Mouse (Mus musculus): ENCODE results near the gene Fa2h. TPM values are rescaled to one million over a fixed set of nuclear protein-coding genes. Genes with fewer than 3 reads are reported as not detected.

Gene Fa2h
- polyA plus RNA-seq, 1 experiment = not detected

DNA sequence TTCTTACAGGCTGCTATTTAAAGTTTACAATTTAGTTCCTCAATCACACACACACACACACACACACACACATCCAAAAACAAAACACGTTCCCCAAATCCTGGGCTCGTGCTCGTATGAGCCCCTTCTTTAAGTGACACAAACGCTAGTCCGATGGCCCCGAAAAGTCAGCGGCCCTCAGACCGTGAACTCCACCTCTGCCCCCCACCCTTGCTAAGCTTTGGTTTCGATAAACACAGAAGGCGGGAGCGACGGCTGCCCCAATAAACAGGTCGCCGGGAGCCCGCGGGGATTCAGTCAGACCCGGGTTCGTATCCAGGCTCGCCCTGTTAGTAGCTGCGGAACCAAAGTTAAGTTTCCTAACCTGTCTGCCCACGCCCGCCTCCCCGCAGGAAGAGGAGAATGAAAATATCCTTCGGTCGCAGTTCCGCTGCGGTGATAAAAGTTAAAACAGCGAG lies 94.2 kb downstream of the Fa2h start:
- H3K27ac ChIP-seq (replicated peaks; ENCODE audit: low read depth, low read length) = peak overlapping the region; percentile 37; the same call in 1 of the 2 replicates
- H3K4me3 ChIP-seq (ENCODE audit: insufficient read depth, low read depth, low read length) = peak overlapping the region; percentile 92
- no peaks in the 10 kb centered on the region for H3K4me1 ChIP-seq (ENCODE audit: control insufficient read depth, insufficient read depth, insufficient read length, low read length)

GRCm38 (mm10) chr8:111298011-111298410 lies 95.6 kb downstream of the Fa2h start:
- no peak overlapping the region for H3K27ac ChIP-seq (replicated peaks; ENCODE audit: low read depth, low read length)
- no peaks in the 10 kb centered on the region for H3K4me1 ChIP-seq (ENCODE audit: control insufficient read depth, insufficient read depth, insufficient read length, low read length)
- H3K4me3 ChIP-seq (ENCODE audit: insufficient read depth, low read depth, low read length) = no peak overlapping the region

Other genes starting within 250 kb of the Fa2h start
- gene Glg1, start 134.6 kb downstream of the Fa2h start, polyA plus RNA-seq (2012; ENCODE audit: insufficient read depth, insufficient read length, missing spikeins) = 13.9 and 21.8 TPM in 2 replicates
- gene Rfwd3, start 93.6 kb downstream of the Fa2h start, polyA plus RNA-seq (2012; ENCODE audit: insufficient read depth, insufficient read length, missing spikeins) = 7.0 and 9.1 TPM in 2 replicates
- gene Mlkl, start 55.6 kb downstream of the Fa2h start, polyA plus RNA-seq (2012; ENCODE audit: insufficient read depth, insufficient read length, missing spikeins) = 2.7 and 2.8 TPM in 2 replicates
- gene Wdr59, start 128.3 kb upstream of the Fa2h start, polyA plus RNA-seq (2012; ENCODE audit: insufficient read depth, insufficient read length, missing spikeins) = 4.5 and 4.6 TPM in 2 replicates
- gene Znrf1, start 142.3 kb upstream of the Fa2h start, polyA plus RNA-seq (2012; ENCODE audit: insufficient read depth, insufficient read length, missing spikeins) = 17.6 and 24.9 TPM in 2 replicates
- gene Ldhd, start 236.6 kb upstream of the Fa2h start, polyA plus RNA-seq (2012; ENCODE audit: insufficient read depth, insufficient read length, missing spikeins) = 84.9 and 93.8 TPM in 2 replicates
- 5.3 and 6.8 TPM in 2 replicates for gene Zfp1, start 249.6 kb upstream of the Fa2h start, polyA plus RNA-seq (2012; ENCODE audit: insufficient read depth, insufficient read length, missing spikeins)